Mouse (Mus musculus): ENCODE measurements around the gene Scaf4. TPM values are rescaled to one million over a fixed set of nuclear protein-coding genes. Genes with fewer than 3 reads are reported as not detected.

The Scaf4 gene
- total RNA-seq, 2 experiments from 2014 or later: 39.6 to 40.8 TPM

GRCm38 (mm10) chr16:90298426-90299300 lies 14.4 kb upstream of the Scaf4 start:
- no peak for DNase-seq (ENCODE audit: low spot score in 2 of 2)
- intact Hi-C loops (cut with DNase I): no loop called here

- intact Hi-C loops (cut with DNase I): no loop called here
- no peak for DNase-seq (ENCODE audit: low spot score in 2 of 2)
Measured at GRCm38 (mm10) chr16:90297479-90298425, 13.4 kb upstream of the Scaf4 start.

GRCm38 (mm10) chr16:90291675-90292074 lies 7.4 kb upstream of the Scaf4 start:
- no peak for DNase-seq (ENCODE audit: low spot score in 2 of 2)
- intact Hi-C loops (cut with DNase I): no loop called here

- intact Hi-C loops (cut with DNase I): no loop called here
- DNase-seq (ENCODE audit: low spot score in 2 of 2): no peak
Measured at GRCm38 (mm10) chr16:90290962-90291361, 6.7 kb upstream of the Scaf4 start.

- intact Hi-C loops (cut with DNase I): loop anchor here (5.0 kb wide), 1 partner anchor 63 kb away; the partner anchor contains the start of gene Sod1
- DNase-seq (ENCODE audit: low spot score in 2 of 2): no peak
Measured at GRCm38 (mm10) chr16:90284916-90285315, 613 bp upstream of the Scaf4 start.

- intact Hi-C loops (cut with DNase I): loop anchor here (5.0 kb wide), 1 partner anchor 61 kb away; the partner anchor contains the start of gene Sod1
- DNase-seq (ENCODE audit: low spot score in 2 of 2): peak in 1 of 2 experiments; percentile 33
Measured at GRCm38 (mm10) chr16:90283266-90283904, 918 bp downstream of the Scaf4 start.

- no peak for DNase-seq (ENCODE audit: low spot score in 2 of 2)
- intact Hi-C loops (cut with DNase I): loop anchor here (5.0 kb wide), 1 partner anchor 60 kb away; the partner anchor contains the start of gene Sod1
Measured at GRCm38 (mm10) chr16:90282620-90283265, 1.6 kb downstream of the Scaf4 start.

- intact Hi-C loops (cut with DNase I): loop anchor here (5.0 kb wide), 1 partner anchor 59 kb away; the partner anchor contains the start of gene Sod1
- DNase-seq (ENCODE audit: low spot score in 2 of 2): no peak
Measured at GRCm38 (mm10) chr16:90281406-90281805, 2.9 kb downstream of the Scaf4 start.

GRCm38 (mm10) chr16:90280989-90281388 lies 3.3 kb downstream of the Scaf4 start:
- intact Hi-C loops (cut with DNase I): loop anchor here (5.0 kb wide), 1 partner anchor 59 kb away; the partner anchor contains the start of gene Sod1
- DNase-seq (ENCODE audit: low spot score in 2 of 2): no peak

- intact Hi-C loops (cut with DNase I): loop anchor here (5.0 kb wide), 1 partner anchor 58 kb away; the partner anchor contains the start of gene Sod1
- no peak for DNase-seq (ENCODE audit: low spot score in 2 of 2)
Measured at GRCm38 (mm10) chr16:90280515-90280914, 3.8 kb downstream of the Scaf4 start.

GRCm38 (mm10) chr16:90279058-90279457 lies 5.2 kb downstream of the Scaf4 start:
- DNase-seq (ENCODE audit: low spot score in 2 of 2): no peak
- intact Hi-C loops (cut with DNase I): no loop called here

- no peak for DNase-seq (ENCODE audit: low spot score in 2 of 2)
Measured at GRCm38 (mm10) chr16:90275521-90275920, 8.8 kb downstream of the Scaf4 start.

GRCm38 (mm10) chr16:90266581-90266980 lies 17.7 kb downstream of the Scaf4 start:
- no peak for DNase-seq (ENCODE audit: low spot score in 2 of 2)
- intact Hi-C loops (cut with DNase I): no loop called here

More at GRCm38 (mm10) chr16:90275521-90275920, 8.8 kb downstream of the Scaf4 start:
- intact Hi-C loops (cut with DNase I): no loop called here

- no peak for DNase-seq (ENCODE audit: low spot score in 2 of 2)
- intact Hi-C loops (cut with DNase I): no loop called here
Measured at GRCm38 (mm10) chr16:90265106-90265505, 19.2 kb downstream of the Scaf4 start.

- DNase-seq (ENCODE audit: low spot score in 2 of 2): no peak
- intact Hi-C loops (cut with DNase I): no loop called here
Measured at GRCm38 (mm10) chr16:90264021-90264420, 20.3 kb downstream of the Scaf4 start.

- intact Hi-C loops (cut with DNase I): no loop called here
- DNase-seq (ENCODE audit: low spot score in 2 of 2): no peak
Measured at GRCm38 (mm10) chr16:90261791-90262190, 22.5 kb downstream of the Scaf4 start.

- no peak for DNase-seq (ENCODE audit: low spot score in 2 of 2)
- intact Hi-C loops (cut with DNase I): no loop called here
Measured at GRCm38 (mm10) chr16:90260097-90260496, 24.2 kb downstream of the Scaf4 start.

- DNase-seq (ENCODE audit: low spot score in 2 of 2): no peak
- intact Hi-C loops (cut with DNase I): no loop called here
Measured at GRCm38 (mm10) chr16:90259623-90260022, 24.7 kb downstream of the Scaf4 start.

- intact Hi-C loops (cut with DNase I): no loop called here
Measured at GRCm38 (mm10) chr16:90258950-90259349, 25.4 kb downstream of the Scaf4 start.

More at GRCm38 (mm10) chr16:90258950-90259349, 25.4 kb downstream of the Scaf4 start:
- DNase-seq (ENCODE audit: low spot score in 2 of 2): no peak
